Mouse (Mus musculus) stomach, postnatal 0 days (tissue): ENCODE results near the gene Tuba3a.

ENCODE experiments used
- CTCF ChIP-seq: IDR thresholded peaks from 2 replicates; pipeline ENCODE4 v1.5.1; 2016; ENCODE audit warnings: antibody characterized with exemption, low read depth, mild to moderate bottlenecking, moderate library complexity
- EP300 ChIP-seq: optimal IDR thresholded peaks from 2 replicates; pipeline ENCODE3; 2016; ENCODE audit warnings: antibody characterized with exemption

GRCm38 (mm10) chr6:125285890-125286289, at the start of gene Tuba3a:
- TF ChIP-seq EP300 (no peak), CTCF (no peak)
